In the genomic region with DNA sequence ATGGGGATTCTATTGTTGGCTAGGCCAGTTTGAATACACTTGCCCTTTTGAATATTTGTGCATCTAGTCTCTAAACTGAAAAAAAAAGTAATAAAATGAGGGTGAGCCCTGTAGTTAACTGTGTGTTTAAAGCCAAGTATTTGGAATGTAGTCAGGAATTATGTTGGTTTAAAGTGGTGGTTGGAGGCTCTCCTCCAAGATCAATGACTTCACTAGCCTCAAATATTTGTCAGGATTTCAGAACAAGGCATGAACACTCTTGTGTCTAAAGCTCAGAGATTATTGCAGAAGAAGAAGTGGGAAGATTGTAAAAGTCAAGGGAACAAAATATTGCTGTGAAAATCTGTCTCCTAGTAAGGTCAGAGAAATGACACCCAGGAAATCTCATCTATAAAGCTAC, we compare ENCODE assay signal across 17 mouse cellular contexts.
"Had no signal": no experiment of that assay in that cellular context is flagged by ENCODE, and none has a peak within 500 bp of the region (broad histone marks: within the 10 kb centered on the region; RNA-seq: fewer than 3 reads in every experiment).

No protein-coding gene starts in this region.

- H3K27ac ChIP-seq: lung, embryonic 15.5 days; macrophage; midbrain, embryonic 12.5 days; neural tube, embryonic 12.5 days; stomach, embryonic 15.5 days; stomach, postnatal 0 days had no signal

- ATAC-seq: lung, postnatal 0 days; midbrain, embryonic 16.5 days had no signal

- H3K9ac ChIP-seq: lung, embryonic 15.5 days; midbrain, embryonic 12.5 days; neural tube, embryonic 12.5 days; stomach, embryonic 15.5 days had no signal

- H3K4me3 ChIP-seq: lung, embryonic 15.5 days; megakaryocyte, embryonic 14.5 days; midbrain, embryonic 12.5 days; neural tube, embryonic 12.5 days; stomach, embryonic 15.5 days had no signal

- H3K9me3 ChIP-seq: lung, embryonic 15.5 days; megakaryocyte, embryonic 14.5 days; midbrain, embryonic 12.5 days; neural tube, embryonic 12.5 days; stomach, embryonic 15.5 days had no signal

- H3K36me3 ChIP-seq: lung, embryonic 15.5 days; midbrain, embryonic 12.5 days; neural tube, embryonic 12.5 days; stomach, embryonic 15.5 days had no signal

- DNase-seq: lung, adult 2 months; lung, postnatal 14 days; lung, postnatal 36 days; midbrain, embryonic 14.5 days; right cerebral cortex, postnatal 14 days; thymus, adult 18-20 months; thymus, postnatal 14 days; thymus, postnatal 36 days had no signal

- H3K27me3 ChIP-seq: lung, embryonic 15.5 days; megakaryocyte, embryonic 14.5 days; midbrain, embryonic 12.5 days; neural tube, embryonic 12.5 days; stomach, embryonic 15.5 days had no signal

- H3K4me1 ChIP-seq: lung, embryonic 15.5 days; megakaryocyte, embryonic 14.5 days; midbrain, embryonic 12.5 days; neural tube, embryonic 12.5 days; stomach, embryonic 15.5 days had no signal

- H3K4me2 ChIP-seq: lung, embryonic 15.5 days; midbrain, embryonic 12.5 days; neural tube, embryonic 12.5 days; stomach, embryonic 15.5 days had no signal
